Mouse (Mus musculus) liver, adult 2 months (tissue): ENCODE measurements around the gene Cyb5d1.

Experiments
- CTCF ChIP-seq: fragments of 200-500 bp; IDR thresholded peaks from 2 replicates; pipeline ENCODE4 v1.5.1; 2011; ENCODE audit warnings: low read depth, low read length, control low read depth
- POLR2A ChIP-seq: fragments of 200-500 bp; IDR thresholded peaks from 2 replicates; pipeline ENCODE4 v1.6.1; 2011; ENCODE audit warnings: low read length, control low read depth; ENCODE audit not compliant: insufficient read depth; ENCODE audit errors: extremely low read depth

DNA sequence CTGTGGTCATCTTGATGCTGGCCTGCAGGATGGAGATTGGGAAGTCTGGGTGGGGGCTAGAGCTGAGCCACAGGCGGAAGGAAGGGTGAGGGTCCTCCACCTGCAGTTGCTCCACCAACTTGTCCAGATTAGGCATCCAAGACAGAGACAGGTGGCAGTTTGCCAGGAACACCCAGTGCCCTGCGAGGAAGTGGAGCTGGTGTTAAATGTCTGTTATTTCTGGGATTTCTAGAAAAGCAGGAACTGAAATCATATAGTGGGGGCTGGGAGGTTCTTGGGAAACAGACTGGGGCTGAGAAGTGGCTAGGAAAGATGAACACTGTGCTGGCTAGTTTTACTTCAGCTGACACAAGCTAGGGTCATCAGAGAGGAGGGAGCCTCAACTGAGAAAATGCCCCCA lies 33.9 kb upstream of the Cyb5d1 start:
- no peak for TF ChIP-seq CTCF
- TF ChIP-seq POLR2A = no peak
